28 mouse cellular contexts compared by ENCODE assay signal in the genomic region with DNA sequence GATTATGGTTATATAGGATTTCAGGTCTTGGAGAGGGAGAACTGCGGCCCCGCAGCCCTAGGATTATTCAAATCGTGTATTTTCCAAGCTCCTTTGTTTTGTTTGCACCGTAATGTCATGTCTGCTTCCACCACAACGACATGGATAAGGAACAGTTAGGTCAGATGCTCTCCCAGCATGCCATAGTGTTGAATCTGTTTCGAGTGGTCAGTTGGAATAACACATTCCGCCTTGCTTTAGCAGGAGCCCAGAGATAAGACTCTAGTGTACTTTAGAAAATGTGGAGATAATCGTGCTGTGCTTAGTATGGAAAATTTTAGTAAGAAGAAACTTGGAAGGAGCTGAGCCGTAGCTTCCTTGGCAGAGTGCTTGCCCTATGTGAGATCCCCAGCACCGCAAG. TPM values are rescaled to one million over a fixed set of nuclear protein-coding genes. Genes with fewer than 3 reads are reported as not detected.
DNase-seq lines count a peak whose midpoint lies in the region; ATAC-seq and TF ChIP-seq lines count a peak whose summit lies in the region.
"Had no signal": no experiment of that assay in that cellular context is flagged by ENCODE, and none has a peak within 500 bp of the region (broad histone marks: within the 10 kb centered on the region; RNA-seq: fewer than 3 reads in every experiment).

No protein-coding gene starts in this region.

- ATAC-seq in heart, embryonic 12.5 days (ENCODE audit: insufficient number of reproducible peaks, low FRiP score): peak; percentile 76
- ATAC-seq in kidney, postnatal 0 days (replicated peaks; ENCODE audit: low FRiP score, low read depth): no peak
- no peak for ATAC-seq in kidney, embryonic 16.5 days (ENCODE audit: low FRiP score, low TSS enrichment)
- 0 out of 2 replicates have a peak, but pooled peaks have one; percentile 26 for ATAC-seq in embryonic facial prominence, embryonic 14.5 days (ENCODE audit: low read depth)
- no peak for ATAC-seq in stomach, embryonic 14.5 days (ENCODE audit: insufficient number of reproducible peaks, insufficient read depth, low FRiP score, low read depth)
- ATAC-seq: forebrain, postnatal 0 days; inflammation-experienced regulatory T-cells, adult 6 months; midbrain, embryonic 15.5 days; Patski had no signal

- H3K9ac ChIP-seq in heart, embryonic 12.5 days: no peak overlapping the region
- H3K9ac ChIP-seq in kidney, postnatal 0 days (ENCODE audit: low read depth, low read length): no peak overlapping the region
- H3K9ac ChIP-seq in kidney, embryonic 16.5 days (replicated peaks; ENCODE audit: low read length): no peak overlapping the region
- no peak overlapping the region for H3K9ac ChIP-seq in embryonic facial prominence, embryonic 14.5 days (ENCODE audit: low read depth, low read length)
- no peak overlapping the region for H3K9ac ChIP-seq in stomach, embryonic 14.5 days (replicated peaks; ENCODE audit: low read depth, low read length)
- H3K9ac ChIP-seq: forebrain, postnatal 0 days; hindbrain, embryonic 14.5 days; liver, embryonic 14.5 days; lung, embryonic 14.5 days; midbrain, embryonic 15.5 days; neural tube, embryonic 12.5 days had no signal

- H3K4me2 ChIP-seq in heart, embryonic 12.5 days: peak overlapping the region; percentile 17
- no peak overlapping the region for H3K4me2 ChIP-seq in kidney, postnatal 0 days (ENCODE audit: low read length)
- no peak overlapping the region for H3K4me2 ChIP-seq in kidney, embryonic 16.5 days (replicated peaks; ENCODE audit: low read depth, low read length)
- no peak overlapping the region for H3K4me2 ChIP-seq in embryonic facial prominence, embryonic 14.5 days (ENCODE audit: low read depth, low read length)
- H3K4me2 ChIP-seq in stomach, embryonic 14.5 days (replicated peaks; ENCODE audit: low read depth, low read length): no peak overlapping the region
- H3K4me2 ChIP-seq: hindbrain, embryonic 14.5 days; lung, embryonic 14.5 days; midbrain, embryonic 15.5 days; neural tube, embryonic 12.5 days had no signal

- no peak overlapping the region for H3K4me3 ChIP-seq in heart, embryonic 12.5 days
- H3K4me3 ChIP-seq in kidney, postnatal 0 days (replicated peaks; ENCODE audit: low read depth, low read length): no peak overlapping the region
- H3K4me3 ChIP-seq in kidney, embryonic 16.5 days (ENCODE audit: low read length): no peak overlapping the region
- no peak overlapping the region for H3K4me3 ChIP-seq in embryonic facial prominence, embryonic 14.5 days (ENCODE audit: low read depth, low read length)
- no peak overlapping the region for H3K4me3 ChIP-seq in stomach, embryonic 14.5 days (ENCODE audit: low read depth, low read length)
- H3K4me3 ChIP-seq: forebrain, embryonic 10.5 days; left cerebral cortex, adult 2 months; megakaryocyte, embryonic 14.5 days; midbrain, embryonic 15.5 days; neural tube, embryonic 12.5 days had no signal

- no peaks in the 10 kb centered on the region for H3K36me3 ChIP-seq in heart, embryonic 12.5 days
- H3K36me3 ChIP-seq in kidney, postnatal 0 days (ENCODE audit: insufficient read depth, low read length): no peaks in the 10 kb centered on the region
- H3K36me3 ChIP-seq in kidney, embryonic 16.5 days (ENCODE audit: insufficient read depth, low read length): no peaks in the 10 kb centered on the region
- H3K36me3 ChIP-seq in embryonic facial prominence, embryonic 14.5 days (ENCODE audit: control insufficient read depth, insufficient read depth, low read length): no peaks in the 10 kb centered on the region
- no peaks in the 10 kb centered on the region for H3K36me3 ChIP-seq in stomach, embryonic 14.5 days (ENCODE audit: control insufficient read depth, insufficient read depth, low read length)
- H3K36me3 ChIP-seq: forebrain, embryonic 10.5 days; midbrain, embryonic 15.5 days; neural tube, embryonic 12.5 days had no signal

- 0 out of 2 replicates have a peak, but pooled peaks cover 2% of the 10 kb centered on the region for H3K27me3 ChIP-seq in heart, embryonic 12.5 days (replicated peaks)
- H3K27me3 ChIP-seq in kidney, postnatal 0 days (ENCODE audit: insufficient read depth, low read length): no peaks in the 10 kb centered on the region
- no peaks in the 10 kb centered on the region for H3K27me3 ChIP-seq in kidney, embryonic 16.5 days (ENCODE audit: insufficient read depth, low read length)
- no peaks in the 10 kb centered on the region for H3K27me3 ChIP-seq in embryonic facial prominence, embryonic 14.5 days (replicated peaks; ENCODE audit: control insufficient read depth, insufficient read depth, low read length)
- H3K27me3 ChIP-seq in stomach, embryonic 14.5 days (ENCODE audit: control insufficient read depth, insufficient read depth, low read length): no peaks in the 10 kb centered on the region
- H3K27me3 ChIP-seq: midbrain, embryonic 15.5 days; neural tube, embryonic 12.5 days; Patski had no signal

- peaks cover 14% of the 10 kb centered on the region for H3K4me1 ChIP-seq in heart, embryonic 12.5 days (replicated peaks)
- H3K4me1 ChIP-seq in kidney, postnatal 0 days (replicated peaks; ENCODE audit: insufficient read depth, low read length): no peaks in the 10 kb centered on the region
- no peaks in the 10 kb centered on the region for H3K4me1 ChIP-seq in kidney, embryonic 16.5 days (ENCODE audit: insufficient read depth, low read length)
- H3K4me1 ChIP-seq in embryonic facial prominence, embryonic 14.5 days (ENCODE audit: control insufficient read depth, insufficient read depth, low read length): no peaks in the 10 kb centered on the region
- no peaks in the 10 kb centered on the region for H3K4me1 ChIP-seq in stomach, embryonic 14.5 days (ENCODE audit: control insufficient read depth, insufficient read depth, low read length)
- H3K4me1 ChIP-seq: forebrain, embryonic 10.5 days; midbrain, embryonic 15.5 days; neural tube, embryonic 12.5 days had no signal

- no peak for DNase-seq in heart, adult 18-20 months
- peak; percentile 40 for DNase-seq in kidney, postnatal 0 days (ENCODE audit: low spot score)
- no peak for DNase-seq in embryonic facial prominence, embryonic 14.5 days (ENCODE audit: low spot score)
- DNase-seq in spleen, postnatal 14 days (ENCODE audit: low spot score in 2 of 2): no peak
- DNase-seq: cerebellum, adult 11 months; cerebellum, adult 9-11 months; forebrain, postnatal 0 days; gastrocnemius, postnatal 14 days; heart, postnatal 4 days; kidney, adult 18-20 months; kidney, postnatal 10 days; lung, embryonic 14.5 days; retina, postnatal 1 day; right cerebral cortex, postnatal 25 days; spleen, adult 18-20 months; thymus, postnatal 25 days had no signal

- 31% methylated on average over 10 of the region's 10 CpGs for WGBS in heart, embryonic 12.5 days
- 59% methylated on average over 10 of the region's 10 CpGs for WGBS in kidney, postnatal 0 days
- 62% methylated on average over 10 of the region's 10 CpGs for WGBS in kidney, embryonic 16.5 days
- WGBS in embryonic facial prominence, embryonic 14.5 days: 56% methylated on average over 10 of the region's 10 CpGs
- WGBS in stomach, embryonic 14.5 days: 52% methylated on average over 10 of the region's 10 CpGs

- no peak for TF ChIP-seq CTCF in kidney, postnatal 0 days (IDR thresholded peaks at IDR 0.05; ENCODE audit: low read depth)

- H3K9me3 ChIP-seq in heart, embryonic 12.5 days (replicated peaks): no peaks in the 10 kb centered on the region
- H3K9me3 ChIP-seq in kidney, postnatal 0 days (replicated peaks; ENCODE audit: low read length): no peaks in the 10 kb centered on the region
- no peaks in the 10 kb centered on the region for H3K9me3 ChIP-seq in kidney, embryonic 16.5 days (ENCODE audit: low read length)
- H3K9me3 ChIP-seq in embryonic facial prominence, embryonic 14.5 days (ENCODE audit: control insufficient read depth, low read length): no peaks in the 10 kb centered on the region
- H3K9me3 ChIP-seq in stomach, embryonic 14.5 days (ENCODE audit: control insufficient read depth, low read depth, low read length): no peaks in the 10 kb centered on the region
- H3K9me3 ChIP-seq: forebrain, embryonic 10.5 days; megakaryocyte, embryonic 14.5 days; midbrain, embryonic 15.5 days; neural tube, embryonic 12.5 days had no signal

- H3K27ac ChIP-seq in heart, embryonic 12.5 days (ENCODE audit: poor library complexity, severe bottlenecking): 0 out of 2 replicates have a peak overlapping the region, but pooled peaks have one; percentile 49
- no peak overlapping the region for H3K27ac ChIP-seq in kidney, postnatal 0 days
- no peak overlapping the region for H3K27ac ChIP-seq in kidney, embryonic 16.5 days (ENCODE audit: low read length)
- no peak overlapping the region for H3K27ac ChIP-seq in embryonic facial prominence, embryonic 14.5 days (replicated peaks; ENCODE audit: low read depth, low read length)
- H3K27ac ChIP-seq in stomach, embryonic 14.5 days (ENCODE audit: low read length): peak overlapping the region; percentile 11; the same call in 1 of the 2 replicates
- H3K27ac ChIP-seq: forebrain, embryonic 10.5 days; hindbrain, embryonic 14.5 days; left cerebral cortex, adult 2 months; liver, embryonic 14.5 days; midbrain, embryonic 15.5 days; neural tube, embryonic 12.5 days had no signal

RNA-seq across cellular contexts. Expression of a gene that starts 27.4 kb away (rescaled TPM):
- 45.3 and 46.4 TPM in 2 replicates for polyA plus RNA-seq in heart, embryonic 12.5 days (2016; fragmentation: Nextera tagmentation; extraction: Ambion mirVana)
- 10 to 100 TPM; 40.3 to 41.1 TPM for total RNA-seq in heart, adult 18-20 months (2021)
- polyA plus RNA-seq in kidney, postnatal 0 days (2015; fragmentation: Nextera tagmentation; extraction: Ambion mirVana): 34.7 and 38.7 TPM in 2 replicates
- polyA plus RNA-seq in kidney, embryonic 16.5 days (2015; fragmentation: Nextera tagmentation; extraction: Ambion mirVana): 43.0 and 47.2 TPM in 2 replicates
- polyA plus RNA-seq in embryonic facial prominence, embryonic 14.5 days (2014; fragmentation: Nextera tagmentation; extraction: Ambion mirVana): 41.6 and 43.5 TPM in 2 replicates
- polyA plus RNA-seq in stomach, embryonic 14.5 days (2014; fragmentation: Nextera tagmentation; extraction: Ambion mirVana): 49.4 and 50.0 TPM in 2 replicates

Comparison
In these comparisons a context has a peak if more than half of its experiments do, and no peak if none do; other contexts are left out.
1. ATAC-seq: peak in heart, embryonic 12.5 days (single experiment) and embryonic facial prominence, embryonic 14.5 days (single experiment); none in kidney, postnatal 0 days (single experiment), kidney, embryonic 16.5 days (single experiment) and stomach, embryonic 14.5 days (single experiment).
2. H3K27ac ChIP-seq: peak in heart, embryonic 12.5 days (single experiment) and stomach, embryonic 14.5 days (single experiment); none in kidney, postnatal 0 days (single experiment), kidney, embryonic 16.5 days (single experiment) and embryonic facial prominence, embryonic 14.5 days (single experiment).